Mouse (Mus musculus): ENCODE measurements at regions not wholly inside any gene's neighbourhood (a gene's known extent, or its start where the extent isn't known, plus 50 kb on each side); places are given as distances from the start of the nearest gene placed in this dataset.

GRCm38 (mm10) chr16:46769383-46769782, 271.1 kb upstream of the Nectin3 start:
- Histone ChIP-seq H3K27ac (replicated peaks) (no peak overlapping the region), H3K27me3 (no peaks in the 10 kb centered on the region), H3K9me3 (no peaks in the 10 kb centered on the region), H3K4me1 (replicated peaks) (0 out of 2 replicates have a peak, but pooled peaks cover 3% of the 10 kb centered on the region), H3K9ac (no peak overlapping the region), H3K4me3 (no peak overlapping the region), H3K36me3 (no peaks in the 10 kb centered on the region), H3K4me2 (no peak overlapping the region)
- no peak for ATAC-seq (ENCODE audit: low read depth)
- 34% methylated on average over 4 of the region's 4 CpGs for WGBS

DNA sequence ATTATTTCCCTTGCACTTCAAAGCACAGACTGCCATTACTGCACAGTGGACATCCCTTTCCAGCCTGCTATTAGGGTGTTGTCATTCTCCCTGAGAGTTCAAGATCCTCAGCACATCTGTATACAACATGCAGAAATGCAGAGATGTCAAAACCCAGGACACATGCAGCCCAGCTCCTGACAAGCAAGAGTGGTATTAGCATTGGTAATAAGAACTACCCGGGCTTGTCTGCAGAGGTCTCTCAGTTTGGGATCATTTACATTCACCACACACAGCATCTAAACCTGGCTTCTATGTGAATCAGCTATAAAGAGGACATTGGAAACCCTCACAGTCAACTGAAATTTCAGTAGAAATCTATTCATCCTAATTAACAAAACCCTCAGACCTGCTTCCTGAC, 270.1 kb upstream of the Nectin3 start:
- Histone ChIP-seq H3K27me3 (no peaks in the 10 kb centered on the region), H3K36me3 (no peaks in the 10 kb centered on the region), H3K4me1 (replicated peaks) (0 out of 2 replicates have a peak, but pooled peaks cover 3% of the 10 kb centered on the region), H3K9me3 (no peaks in the 10 kb centered on the region), H3K27ac (replicated peaks) (no peak overlapping the region), H3K4me2 (no peak overlapping the region), H3K4me3 (no peak overlapping the region), H3K9ac (no peak overlapping the region)
- ATAC-seq (ENCODE audit: low read depth): no peak
- WGBS: 71% methylated on average over 1 of the region's 1 CpGs

DNA sequence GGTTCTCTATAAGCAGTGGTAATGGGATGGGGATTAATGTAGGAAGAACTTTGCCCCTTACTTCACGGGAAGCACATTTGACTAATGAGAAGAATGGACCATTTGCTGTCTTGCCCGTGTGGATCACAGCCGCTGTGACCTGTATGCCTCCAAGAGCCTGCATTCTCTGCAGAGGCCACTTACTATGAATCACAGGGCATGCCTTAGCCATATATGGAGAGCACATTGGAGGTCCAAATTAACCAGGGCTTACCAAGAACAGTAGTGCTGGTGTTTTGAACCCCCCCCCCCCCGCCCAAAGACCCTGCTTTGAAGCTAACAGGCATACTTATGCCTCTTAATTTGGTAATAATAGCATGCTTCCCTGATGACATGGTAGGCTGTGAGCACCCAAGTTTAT, 236.8 kb upstream of the Nectin3 start:
- no peak for ATAC-seq (ENCODE audit: low read depth)
- WGBS: 72% methylated on average over 4 of the region's 4 CpGs

DNA sequence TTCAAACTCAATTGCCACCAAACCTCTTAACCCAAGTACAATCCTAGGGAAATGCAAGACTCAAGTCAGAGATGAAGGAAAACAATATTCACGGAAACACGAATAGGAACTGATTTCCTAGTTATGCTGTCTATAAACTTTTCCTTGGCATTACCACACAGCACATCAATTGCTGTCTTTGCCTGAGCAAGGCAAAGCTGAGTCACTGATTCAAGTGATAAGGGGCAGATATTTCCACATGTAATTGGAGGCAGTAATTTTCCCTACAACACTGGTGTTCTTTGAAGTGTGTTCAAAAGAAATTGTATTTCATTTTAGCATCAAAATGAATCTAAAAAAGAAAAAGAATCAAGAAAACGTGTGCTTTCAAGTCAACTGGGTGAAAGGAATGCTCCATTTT, 230.1 kb upstream of the Nectin3 start:
- Histone ChIP-seq H3K9ac (no peak overlapping the region), H3K27me3 (no peaks in the 10 kb centered on the region), H3K27ac (replicated peaks) (no peak overlapping the region), H3K4me3 (no peak overlapping the region), H3K9me3 (no peaks in the 10 kb centered on the region), H3K4me1 (replicated peaks) (no peaks in the 10 kb centered on the region), H3K4me2 (no peak overlapping the region), H3K36me3 (no peaks in the 10 kb centered on the region)
- 92% methylated on average over 3 of the region's 3 CpGs for WGBS
- ATAC-seq (ENCODE audit: low read depth): no peak

More for the DNA sequence above, 236.8 kb upstream of the Nectin3 start:
- no peak overlapping the region for H3K4me3 ChIP-seq
- no peaks in the 10 kb centered on the region for H3K36me3 ChIP-seq
- no peak overlapping the region for H3K4me2 ChIP-seq
- H3K9me3 ChIP-seq: no peaks in the 10 kb centered on the region
- H3K4me1 ChIP-seq (replicated peaks): no peaks in the 10 kb centered on the region
- H3K27me3 ChIP-seq: no peaks in the 10 kb centered on the region
- no peak overlapping the region for H3K9ac ChIP-seq
- no peak overlapping the region for H3K27ac ChIP-seq (replicated peaks)

DNA sequence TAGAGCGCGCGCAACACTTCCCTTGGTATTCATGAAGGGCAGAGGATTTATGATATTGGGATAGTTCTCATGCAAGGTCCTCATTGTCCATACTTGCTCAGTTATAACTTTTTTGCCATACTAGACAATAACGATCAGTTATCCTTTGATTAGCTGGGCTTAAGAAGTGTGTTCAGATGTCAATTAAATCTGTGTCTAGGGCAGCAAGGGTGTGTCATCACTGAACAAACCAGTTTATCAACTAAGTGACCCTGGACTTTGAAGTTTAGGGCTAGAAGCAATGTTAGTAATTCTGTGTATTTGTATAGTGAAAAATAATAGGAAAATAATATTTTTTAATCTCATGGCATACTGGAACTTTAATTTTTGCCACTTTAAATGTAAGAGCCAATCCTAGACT, 225.3 kb upstream of the Nectin3 start:
- H3K27me3 ChIP-seq: no peaks in the 10 kb centered on the region
- no peaks in the 10 kb centered on the region for H3K9me3 ChIP-seq
- no peak overlapping the region for H3K4me3 ChIP-seq
- H3K4me2 ChIP-seq: no peak overlapping the region
- ATAC-seq (ENCODE audit: low read depth): no peak
- no peak overlapping the region for H3K27ac ChIP-seq (replicated peaks)
- H3K4me1 ChIP-seq (replicated peaks): no peaks in the 10 kb centered on the region
- no peaks in the 10 kb centered on the region for H3K36me3 ChIP-seq
- H3K9ac ChIP-seq: no peak overlapping the region
- WGBS: 95% methylated on average over 4 of the region's 4 CpGs

DNA sequence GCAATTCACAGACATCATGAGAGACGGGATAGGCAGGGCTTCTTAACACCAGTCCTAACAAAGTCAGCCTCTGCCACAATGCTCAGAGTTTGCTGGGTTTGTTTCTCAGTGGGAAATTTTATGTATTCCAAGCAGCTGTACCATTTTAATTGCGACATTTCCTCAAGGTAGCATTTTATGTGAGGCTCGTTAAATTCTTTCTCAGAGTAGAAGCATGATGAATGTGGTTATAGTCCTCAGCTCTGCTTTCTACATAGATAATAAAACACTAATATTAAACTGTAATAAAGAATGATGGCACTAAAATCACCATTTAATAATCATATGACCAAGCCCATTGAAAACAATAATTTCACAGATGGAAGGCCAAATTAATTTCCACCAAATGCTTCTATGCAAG, 181.5 kb upstream of the Nectin3 start:
- H3K27me3 ChIP-seq: no peaks in the 10 kb centered on the region
- H3K27ac ChIP-seq (replicated peaks): no peak overlapping the region
- no peaks in the 10 kb centered on the region for H3K4me1 ChIP-seq (replicated peaks)
- no peaks in the 10 kb centered on the region for H3K9me3 ChIP-seq
- H3K4me2 ChIP-seq: no peak overlapping the region
- no peaks in the 10 kb centered on the region for H3K36me3 ChIP-seq
- 64% methylated on average over 3 of the region's 3 CpGs for WGBS
- no peak for ATAC-seq (ENCODE audit: low read depth)
- no peak overlapping the region for H3K9ac ChIP-seq
- H3K4me3 ChIP-seq: no peak overlapping the region

DNA sequence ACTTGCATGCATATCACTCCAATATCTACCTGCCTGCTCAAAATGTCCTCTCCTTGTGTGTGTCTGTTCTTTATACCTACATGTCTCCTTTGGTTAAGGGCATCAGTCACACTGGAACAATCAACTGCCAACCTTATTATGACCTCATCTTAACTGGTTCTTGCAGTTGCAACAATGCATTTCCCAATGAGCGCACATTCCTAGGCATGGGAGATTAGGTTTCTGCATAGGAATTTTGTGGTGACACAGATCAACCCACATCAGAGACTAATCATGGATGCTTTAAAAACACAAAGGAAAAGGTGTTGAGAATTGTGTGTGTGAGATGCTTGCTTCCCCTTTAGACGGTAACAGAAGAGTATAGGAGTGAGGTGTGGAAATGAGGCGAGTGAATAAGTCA, 171.3 kb upstream of the Nectin3 start:
- WGBS: 70% methylated on average over 3 of the region's 3 CpGs
- no peak overlapping the region for H3K27ac ChIP-seq (replicated peaks)
- no peak overlapping the region for H3K9ac ChIP-seq
- no peaks in the 10 kb centered on the region for H3K36me3 ChIP-seq
- ATAC-seq (ENCODE audit: low read depth): no peak
- H3K4me2 ChIP-seq: no peak overlapping the region
- no peaks in the 10 kb centered on the region for H3K4me1 ChIP-seq (replicated peaks)
- no peaks in the 10 kb centered on the region for H3K27me3 ChIP-seq
- H3K4me3 ChIP-seq: no peak overlapping the region
- H3K9me3 ChIP-seq: no peaks in the 10 kb centered on the region

- no peak for ATAC-seq (ENCODE audit: low read depth)
- Histone ChIP-seq H3K4me2 (no peak overlapping the region), H3K4me1 (replicated peaks) (no peaks in the 10 kb centered on the region), H3K4me3 (no peak overlapping the region), H3K36me3 (no peaks in the 10 kb centered on the region), H3K27me3 (no peaks in the 10 kb centered on the region), H3K27ac (replicated peaks) (no peak overlapping the region), H3K9me3 (no peaks in the 10 kb centered on the region), H3K9ac (no peak overlapping the region)
- 71% methylated on average over 3 of the region's 3 CpGs for WGBS
Measured at GRCm38 (mm10) chr16:46665566-46665965, 167.2 kb upstream of the Nectin3 start.

DNA sequence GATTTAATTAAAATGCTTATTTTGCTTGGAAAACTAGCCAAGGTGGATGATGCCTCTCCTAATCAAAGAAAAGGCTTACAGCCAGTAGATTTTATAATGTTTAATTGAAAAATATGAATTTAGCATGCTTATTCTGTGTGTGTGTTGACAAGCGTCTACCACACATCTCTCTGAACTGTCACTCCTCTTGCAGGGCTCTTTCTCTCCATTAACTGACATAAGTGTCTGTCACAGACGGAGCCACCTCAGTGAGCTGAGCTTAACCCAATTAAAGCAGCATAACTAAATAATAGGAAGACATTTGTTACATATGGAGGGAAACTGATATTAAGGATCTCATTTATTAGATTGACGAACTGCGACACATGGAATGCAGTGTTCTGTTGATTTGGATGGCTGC, 164.7 kb upstream of the Nectin3 start:
- no peak overlapping the region for H3K9ac ChIP-seq

DNA sequence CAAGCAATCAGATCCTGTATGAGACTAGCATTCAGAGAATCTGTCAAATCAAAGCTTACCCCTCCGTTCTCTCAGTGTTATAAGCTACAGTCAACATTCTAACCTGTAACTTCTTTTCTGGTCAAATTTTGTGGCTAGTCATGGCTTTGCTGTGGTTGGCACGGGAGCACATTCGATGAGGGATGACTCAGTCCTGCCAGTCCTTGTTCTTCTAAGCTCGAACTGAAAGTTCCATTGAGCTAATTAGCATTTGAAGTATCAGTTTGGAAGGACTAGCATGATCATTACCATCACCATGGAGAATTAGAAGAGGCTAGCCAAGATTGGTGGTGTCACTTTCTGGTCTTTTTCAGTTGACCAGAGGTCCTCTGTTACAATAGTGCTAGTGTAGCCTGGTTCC, 156.7 kb upstream of the Nectin3 start:
- ATAC-seq (ENCODE audit: low read depth): no peak
- Histone ChIP-seq H3K27ac (replicated peaks) (no peak overlapping the region), H3K27me3 (no peaks in the 10 kb centered on the region), H3K36me3 (no peaks in the 10 kb centered on the region), H3K9me3 (no peaks in the 10 kb centered on the region), H3K4me1 (replicated peaks) (no peaks in the 10 kb centered on the region), H3K4me3 (no peak overlapping the region), H3K9ac (no peak overlapping the region), H3K4me2 (no peak overlapping the region)
- 79% methylated on average over 4 of the region's 4 CpGs for WGBS

More for the DNA sequence above, 164.7 kb upstream of the Nectin3 start:
- H3K27me3 ChIP-seq: no peaks in the 10 kb centered on the region
- WGBS: 81% methylated on average over 4 of the region's 4 CpGs
- no peaks in the 10 kb centered on the region for H3K4me1 ChIP-seq (replicated peaks)
- no peaks in the 10 kb centered on the region for H3K9me3 ChIP-seq
- ATAC-seq (ENCODE audit: low read depth): no peak
- H3K27ac ChIP-seq (replicated peaks): no peak overlapping the region
- H3K36me3 ChIP-seq: no peaks in the 10 kb centered on the region
- H3K4me3 ChIP-seq: no peak overlapping the region
- H3K4me2 ChIP-seq: no peak overlapping the region

GRCm38 (mm10) chr16:46625807-46626206, 127.5 kb upstream of the Nectin3 start:
- Histone ChIP-seq H3K4me1 (replicated peaks) (no peaks in the 10 kb centered on the region), H3K9ac (no peak overlapping the region), H3K4me3 (no peak overlapping the region), H3K27ac (replicated peaks) (no peak overlapping the region), H3K4me2 (no peak overlapping the region), H3K27me3 (no peaks in the 10 kb centered on the region), H3K9me3 (no peaks in the 10 kb centered on the region), H3K36me3 (no peaks in the 10 kb centered on the region)
- ATAC-seq (ENCODE audit: low read depth): no peak
- WGBS: 22% methylated on average over 2 of the region's 2 CpGs

DNA sequence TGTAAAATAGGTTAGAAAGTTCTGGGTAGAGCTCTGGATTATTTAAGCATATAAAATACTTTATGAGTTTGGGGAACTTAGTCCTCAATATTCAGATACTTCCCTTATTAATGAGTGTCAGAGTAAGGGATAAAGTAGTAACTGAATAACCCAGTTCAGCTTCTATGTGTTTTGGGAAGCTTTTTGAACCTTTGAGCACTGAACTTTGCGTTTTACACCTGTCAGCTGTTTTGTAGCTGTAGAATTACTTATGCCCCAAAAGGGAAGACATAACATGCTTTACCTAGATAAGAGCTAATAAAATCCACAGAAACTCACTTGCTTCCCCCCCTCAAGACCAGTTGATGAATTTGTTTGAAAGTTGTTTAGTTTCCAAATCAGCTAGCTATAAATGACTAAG, 124.9 kb upstream of the Nectin3 start:
- WGBS: 89% methylated on average over 1 of the region's 1 CpGs
- H3K4me3 ChIP-seq: no peak overlapping the region

DNA sequence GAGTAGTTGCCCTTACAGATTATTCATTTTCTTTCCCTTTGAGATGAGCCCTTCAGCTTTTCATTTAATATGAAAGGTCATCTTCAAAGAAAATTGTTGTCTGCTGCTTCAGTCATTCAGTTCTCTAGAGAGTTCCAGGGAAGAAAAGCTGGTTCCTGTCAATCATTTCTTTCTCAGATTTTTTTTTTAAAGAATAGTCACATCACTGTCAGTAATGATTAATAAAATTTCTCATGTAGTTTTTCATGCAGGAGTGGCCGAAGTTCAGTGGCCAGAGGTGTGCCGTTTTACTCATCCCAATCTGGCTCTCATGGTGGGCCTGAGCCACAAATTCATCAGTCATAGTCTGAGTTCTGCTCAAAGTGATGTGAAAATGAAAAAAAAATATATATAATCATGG, 121.5 kb upstream of the Nectin3 start:
- Histone ChIP-seq H3K4me1 (replicated peaks) (no peaks in the 10 kb centered on the region), H3K27ac (replicated peaks) (no peak overlapping the region), H3K4me3 (no peak overlapping the region), H3K9ac (no peak overlapping the region), H3K4me2 (no peak overlapping the region), H3K9me3 (no peaks in the 10 kb centered on the region), H3K36me3 (no peaks in the 10 kb centered on the region), H3K27me3 (no peaks in the 10 kb centered on the region)
- 90% methylated on average over 2 of the region's 2 CpGs for WGBS
- ATAC-seq (ENCODE audit: low read depth): no peak

More for the DNA sequence above, 124.9 kb upstream of the Nectin3 start:
- H3K4me1 ChIP-seq (replicated peaks): no peaks in the 10 kb centered on the region
- H3K9me3 ChIP-seq: no peaks in the 10 kb centered on the region
- no peak for ATAC-seq (ENCODE audit: low read depth)
- H3K27me3 ChIP-seq: no peaks in the 10 kb centered on the region
- H3K4me2 ChIP-seq: no peak overlapping the region
- H3K36me3 ChIP-seq: no peaks in the 10 kb centered on the region
- no peak overlapping the region for H3K9ac ChIP-seq
- no peak overlapping the region for H3K27ac ChIP-seq (replicated peaks)
